Mouse (Mus musculus) small intestine, adult 2 months (tissue): ENCODE data around the gene Ier2. TPM values are rescaled to one million over a fixed set of nuclear protein-coding genes. Genes with fewer than 3 reads are reported as not detected.

Source experiments
- H3K27ac ChIP-seq: fragments of 200-500 bp; 2 replicates; pipeline ENCODE4 v1.5.1; 2012; ENCODE audit warnings: low read depth, low read length, control low read depth, inconsistent platforms; ENCODE audit not compliant: insufficient read depth
- H3K27me3 ChIP-seq: fragments of 200-500 bp; 2 replicates; pipeline ENCODE4 v1.6.1; 2012; ENCODE audit warnings: mild to moderate bottlenecking, moderate library complexity, low read length, inconsistent platforms; ENCODE audit not compliant: control insufficient read depth, insufficient read depth
- H3K36me3 ChIP-seq: fragments of 200-500 bp; 2 replicates; pipeline ENCODE4 v1.6.1; 2012; ENCODE audit warnings: mild to moderate bottlenecking, low read length, control low read depth, inconsistent platforms; ENCODE audit not compliant: control insufficient read depth, insufficient read depth
- H3K4me1 ChIP-seq: fragments of 200-500 bp; 2 replicates; pipeline ENCODE4 v1.6.1; 2012; ENCODE audit warnings: low read length, inconsistent platforms, mixed read lengths; ENCODE audit not compliant: control insufficient read depth, insufficient read depth, insufficient read length
- H3K4me3 ChIP-seq: fragments of 200-500 bp; 2 replicates; pipeline ENCODE4 v1.5.1; 2012; ENCODE audit warnings: low read depth, mild to moderate bottlenecking, control low read depth, inconsistent platforms, low read length, moderate library complexity
- CTCF ChIP-seq: fragments of 200-500 bp; IDR thresholded peaks from 2 replicates; pipeline ENCODE4 v1.5.1; 2012; ENCODE audit warnings: low read depth, mild to moderate bottlenecking, control low read depth, inconsistent platforms, low read length, moderate library complexity, mixed read lengths; ENCODE audit not compliant: insufficient replicate concordance, insufficient read length; ENCODE audit errors: extremely low read depth
- POLR2A ChIP-seq: fragments of 200-500 bp; IDR thresholded peaks from 2 replicates; pipeline ENCODE4 v1.6.1; 2012; ENCODE audit warnings: low read depth, mild to moderate bottlenecking, control low read depth, inconsistent platforms, low read length, moderate library complexity
- WGBS: fragments of 180-500 bp; shearing (Covaris S2); methylation state at CpG from one replicate; pipeline ENCODE4 v1.1.7; 2018; 5-methylcytosine and 5-hydroxymethylcytosine counted together
- polyA plus RNA-seq: library from polyadenylated mRNA; depleted of rRNA; stranded (reverse); fragments of >200 nt; gene quantifications from 2 replicates; pipeline ENCODE4 v1.2.3, GENCODE M21; 2012

Ier2 gene
- polyA plus RNA-seq, 1 experiment = 72.7 TPM

DNA sequence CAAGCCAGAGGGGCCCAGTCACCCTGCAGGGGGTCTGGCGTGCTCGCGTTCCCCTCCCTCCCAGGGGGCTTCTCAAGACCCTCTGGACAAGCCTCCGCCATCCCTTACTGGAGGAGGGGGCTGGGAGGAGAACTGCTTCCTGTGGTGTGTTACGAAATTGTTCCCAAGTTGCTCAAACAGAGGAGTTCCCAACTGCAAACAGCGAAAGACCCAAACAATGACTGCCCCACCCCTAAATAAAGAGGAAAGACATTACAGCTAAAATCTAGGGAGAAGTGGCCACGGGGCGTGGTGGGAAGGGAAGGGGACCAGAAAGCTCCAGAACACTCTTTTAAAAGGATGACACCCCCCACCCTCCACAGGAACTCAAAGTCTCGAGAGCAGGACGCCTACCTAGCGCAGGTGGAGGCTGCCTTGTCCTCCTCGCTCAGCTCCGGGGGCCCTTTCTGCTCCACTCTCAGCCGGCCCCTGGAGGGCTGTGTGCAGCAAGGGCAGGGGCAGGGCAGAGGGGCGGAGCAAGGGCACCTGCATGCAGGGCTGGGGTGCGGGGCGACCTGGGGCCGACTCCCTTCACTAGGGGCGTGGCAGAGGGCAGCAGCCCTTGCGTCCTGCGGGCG lies 44.7 kb upstream of the Ier2 start:
- Histone ChIP-seq H3K27me3 (peaks cover 29% of the 10 kb centered on the region), H3K4me3 (peak overlapping the region; percentile 25), H3K36me3 (no peaks in the 10 kb centered on the region), H3K27ac (no peak overlapping the region), H3K4me1 (peaks cover 29% of the 10 kb centered on the region)
- WGBS = 16% methylated on average over 22 of the region's 22 CpGs
- no peak for TF ChIP-seq POLR2A
- TF ChIP-seq CTCF = no peak

DNA sequence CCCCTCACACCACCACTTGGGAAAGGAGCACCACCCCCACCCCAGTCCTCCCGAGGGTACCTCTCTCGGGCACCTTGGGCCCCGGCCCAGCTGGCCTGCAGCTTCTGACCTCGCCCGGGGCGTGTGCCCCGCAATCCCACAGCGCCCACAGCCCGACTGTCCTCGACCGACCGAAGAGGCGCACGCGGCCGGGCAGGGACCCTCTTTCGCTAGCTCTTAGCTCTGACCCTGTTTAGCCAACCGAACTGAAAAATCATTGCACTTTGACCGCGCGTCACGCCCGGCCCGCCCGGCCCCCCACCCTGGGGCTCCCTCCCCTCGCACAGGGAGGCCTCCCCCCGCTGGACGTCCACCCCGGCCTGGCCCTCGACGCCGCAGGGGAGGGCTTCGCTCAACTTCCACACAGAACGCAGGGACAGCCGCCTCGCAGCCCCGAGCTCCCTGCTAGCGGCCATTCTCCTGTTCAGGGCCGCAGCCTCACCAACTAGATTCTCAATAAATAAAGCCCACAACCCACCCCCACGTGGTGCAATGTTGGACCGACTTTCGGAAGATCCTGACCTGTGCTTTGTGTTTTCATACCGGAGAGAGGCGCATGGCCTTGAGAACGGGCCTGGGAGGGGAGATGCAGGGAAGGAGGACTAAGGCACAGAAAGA lies 44.1 kb upstream of the Ier2 start:
- Histone ChIP-seq H3K27ac (no peak overlapping the region), H3K4me3 (peak overlapping the region; percentile 25), H3K36me3 (no peaks in the 10 kb centered on the region), H3K27me3 (peaks cover 29% of the 10 kb centered on the region), H3K4me1 (peaks cover 29% of the 10 kb centered on the region)
- TF ChIP-seq CTCF (no peak), POLR2A (no peak)
- WGBS = 24% methylated on average over 45 of the region's 45 CpGs

DNA sequence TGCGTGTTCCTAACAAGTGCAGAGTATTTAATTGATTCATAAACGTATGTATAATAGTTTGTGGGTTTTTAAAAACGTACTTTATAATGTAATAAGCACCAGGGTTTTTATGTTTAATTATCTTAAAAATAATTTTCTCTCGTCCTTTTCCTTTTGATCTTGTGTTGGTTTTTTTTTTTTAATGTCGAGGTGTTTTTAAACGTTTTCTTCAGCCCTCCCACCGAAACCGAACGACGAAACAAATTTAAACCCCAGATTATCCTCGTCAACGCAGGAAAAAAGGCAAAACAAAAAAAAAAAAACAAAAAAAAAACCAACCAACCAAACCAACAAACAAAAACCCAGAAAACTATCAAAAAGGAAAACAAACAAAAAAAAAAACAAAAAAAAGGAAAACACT lies 43.3 kb upstream of the Ier2 start:
- Histone ChIP-seq H3K4me1 (peaks cover 29% of the 10 kb centered on the region), H3K36me3 (no peaks in the 10 kb centered on the region), H3K27ac (no peak overlapping the region), H3K4me3 (no peak overlapping the region), H3K27me3 (peaks cover 29% of the 10 kb centered on the region)
- TF ChIP-seq POLR2A = no peak
- no peak for TF ChIP-seq CTCF
- 16% methylated on average over 12 of the region's 12 CpGs for WGBS

DNA sequence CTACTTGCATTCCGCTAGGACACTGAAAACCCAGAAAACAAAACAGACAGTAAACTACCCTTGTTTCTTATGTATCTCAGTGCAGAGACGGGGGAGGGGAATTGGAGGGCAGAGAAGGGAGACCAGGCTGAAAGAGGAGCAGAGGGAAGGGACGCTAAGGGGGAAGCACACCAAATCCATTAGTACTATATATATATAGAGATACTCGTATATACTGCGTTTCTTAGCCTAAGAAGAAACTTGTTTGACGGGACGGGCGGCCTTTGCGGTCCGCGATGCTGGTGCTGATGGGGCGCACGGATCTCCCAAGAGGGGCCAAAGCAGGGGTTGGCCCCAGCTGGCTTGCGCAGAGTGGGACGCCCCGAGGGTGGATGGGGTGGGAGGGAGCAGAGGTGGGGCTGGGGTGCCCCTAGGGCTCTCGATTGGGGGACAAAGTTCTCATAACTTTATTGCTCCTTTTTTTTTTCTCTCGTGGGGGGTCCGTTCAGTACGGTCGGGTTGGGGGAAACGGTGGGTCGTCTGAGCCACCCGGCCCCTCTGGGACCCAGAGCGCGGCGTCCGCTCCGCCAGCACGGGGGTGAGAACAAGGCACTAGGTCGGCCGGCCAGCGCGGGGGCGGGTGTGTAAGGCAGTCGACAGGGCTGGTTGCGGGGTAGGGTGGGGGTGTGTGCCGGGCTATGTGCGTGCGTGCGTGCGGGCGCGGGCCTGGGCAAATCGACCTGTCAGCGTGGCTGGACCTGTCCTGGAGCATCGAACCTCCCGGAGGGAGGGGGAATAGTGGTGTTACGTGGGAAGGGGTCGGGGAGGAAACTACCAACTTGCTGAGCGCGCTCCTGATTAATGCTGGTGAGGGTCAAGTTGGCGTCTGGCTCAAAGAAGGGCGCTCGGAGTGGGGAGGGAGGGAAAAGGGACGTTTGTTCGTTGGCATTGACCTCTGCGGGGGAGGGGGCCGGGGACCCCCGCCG lies 42.5 kb upstream of the Ier2 start:
- Histone ChIP-seq H3K4me1 (peaks cover 29% of the 10 kb centered on the region), H3K36me3 (no peaks in the 10 kb centered on the region), H3K27ac (no peak overlapping the region), H3K4me3 (peak overlapping the region; percentile 44), H3K27me3 (peaks cover 29% of the 10 kb centered on the region)
- TF ChIP-seq POLR2A = peak; percentile 16; the same call in 1 of the 2 replicates
- TF ChIP-seq CTCF = no peak
- 11% methylated on average over 61 of the region's 61 CpGs for WGBS

DNA sequence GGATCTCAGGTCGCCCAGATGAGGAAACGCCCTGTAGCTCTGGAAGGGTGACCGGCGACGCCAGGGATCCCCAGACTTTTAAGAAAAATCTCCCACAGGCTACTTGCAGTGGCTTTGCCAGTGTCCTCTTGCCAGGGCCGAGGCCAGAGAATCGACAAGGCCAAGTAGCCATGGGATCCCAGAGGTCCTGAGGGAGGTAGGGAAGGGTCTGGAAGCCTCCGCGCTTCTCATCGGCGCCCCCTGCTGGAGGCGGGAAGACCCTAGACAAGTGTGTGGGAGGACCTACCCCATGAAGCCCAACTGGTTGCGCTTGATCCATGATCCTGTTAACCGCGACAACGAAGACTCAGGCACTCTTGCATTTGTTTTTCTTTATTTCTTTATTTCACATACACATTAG lies 41.7 kb upstream of the Ier2 start:
- Histone ChIP-seq H3K36me3 (no peaks in the 10 kb centered on the region), H3K4me1 (peaks cover 29% of the 10 kb centered on the region), H3K27me3 (peaks cover 29% of the 10 kb centered on the region), H3K4me3 (peak overlapping the region; percentile 49), H3K27ac (no peak overlapping the region)
- TF ChIP-seq POLR2A = no peak
- peak; percentile 81 for TF ChIP-seq CTCF
- WGBS = 6% methylated on average over 16 of the region's 16 CpGs

DNA sequence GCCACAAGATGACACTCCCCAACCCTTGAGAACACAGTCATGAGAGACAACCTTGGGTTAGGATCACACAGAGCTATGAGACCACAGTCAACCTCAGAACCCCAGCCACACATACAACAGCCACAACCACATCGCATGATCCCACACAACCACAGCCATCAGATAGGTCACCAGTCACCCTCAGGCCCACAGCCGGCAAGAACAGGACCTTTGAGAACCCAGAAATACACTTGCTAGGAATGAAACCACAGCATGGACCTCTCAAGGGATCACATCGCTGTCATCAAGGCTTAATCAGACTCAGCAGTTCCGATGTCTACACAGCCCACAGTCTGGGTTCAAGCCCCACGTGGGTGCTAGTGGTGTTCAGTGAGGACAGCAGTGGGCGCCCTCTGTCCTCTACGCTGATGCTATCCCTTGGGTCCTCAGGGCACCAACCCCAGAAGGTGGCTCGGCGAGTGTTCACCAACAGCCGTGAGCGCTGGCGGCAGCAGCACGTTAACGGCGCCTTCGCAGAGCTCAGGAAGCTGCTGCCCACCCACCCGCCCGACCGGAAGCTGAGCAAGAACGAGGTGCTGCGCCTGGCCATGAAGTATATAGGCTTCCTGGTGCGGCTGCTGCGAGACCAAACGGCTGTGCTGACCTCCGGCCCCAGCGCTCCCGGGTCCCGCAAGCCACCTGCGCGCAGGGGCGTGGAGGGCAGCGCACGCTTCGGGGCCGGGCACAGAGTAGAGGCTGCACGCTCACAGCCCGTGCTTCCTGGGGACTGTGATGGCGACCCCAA lies 41.0 kb upstream of the Ier2 start:
- Histone ChIP-seq H3K27ac (peak overlapping the region; percentile 39; the same call in 1 of the 2 replicates), H3K4me3 (peak overlapping the region; percentile 49), H3K4me1 (peaks cover 31% of the 10 kb centered on the region), H3K27me3 (peaks cover 29% of the 10 kb centered on the region), H3K36me3 (peaks cover 5% of the 10 kb centered on the region; the same call in 1 of the 2 replicates)
- 20% methylated on average over 38 of the region's 38 CpGs for WGBS
- TF ChIP-seq CTCF (no peak), POLR2A (no peak)
